Mouse (Mus musculus) thymus, postnatal 0 days (tissue): ENCODE measurements around the gene Vkorc1. TPM values are rescaled to one million over a fixed set of nuclear protein-coding genes. Genes with fewer than 3 reads are reported as not detected.
"Not testable (repeated sequence)": the region's sequence is repeated elsewhere in the genome, so short reads cannot be mapped to it uniquely, and the experiment has no call there.

Experiments
- DNase-seq: peaks from one replicate; pipeline ENCODE4 v3.0.0-alpha.2; 2015; ENCODE audit warnings: low spot score
- polyA plus RNA-seq: library from polyadenylated mRNA; unstranded; fragments of >200 nt; fragmentation: Nextera tagmentation; extraction: Ambion mirVana; gene quantifications from 2 replicates; pipeline ENCODE4 v1.2.1, GENCODE M21; 2015

The Vkorc1 gene
- 47.0 and 54.5 TPM in 2 replicates for polyA plus RNA-seq

GRCm38 (mm10) chr7:127895442-127895841 is at the start of gene Vkorc1, which contains the start of gene Gm21974:
Gene Vkorc1, minus strand, starts transcription at chr7:127895617.
Gene Gm21974, minus strand, starts transcription at chr7:127895454.
- peak; percentile 86 for DNase-seq

GRCm38 (mm10) chr7:127944614-127945013 is 49.2 kb upstream of the Vkorc1 start:
- no peak for DNase-seq

- not testable (repeated sequence) for DNase-seq
Measured at GRCm38 (mm10) chr7:127942097-127942496, 46.7 kb upstream of the Vkorc1 start.

- no peak for DNase-seq
Measured at GRCm38 (mm10) chr7:127936216-127936884, 40.9 kb upstream of the Vkorc1 start.

- DNase-seq: no peak
Measured at GRCm38 (mm10) chr7:127935748-127936159, 40.3 kb upstream of the Vkorc1 start.

- peak; percentile 96 for DNase-seq
Measured at GRCm38 (mm10) chr7:127935028-127935722, 39.8 kb upstream of the Vkorc1 start.

- no peak for DNase-seq
Measured at GRCm38 (mm10) chr7:127934075-127934474, 38.7 kb upstream of the Vkorc1 start.

- DNase-seq: no peak
Measured at GRCm38 (mm10) chr7:127932273-127933031, 37.0 kb upstream of the Vkorc1 start.

- DNase-seq: no peak
Measured at GRCm38 (mm10) chr7:127931351-127932135, 36.1 kb upstream of the Vkorc1 start.

GRCm38 (mm10) chr7:127930636-127931035 is 35.2 kb upstream of the Vkorc1 start:
- DNase-seq: no peak

- DNase-seq: no peak
Measured at GRCm38 (mm10) chr7:127929923-127930322, 34.5 kb upstream of the Vkorc1 start, which contains the start of gene Prss8. Gene Prss8, minus strand, starts transcription at chr7:127930104.

GRCm38 (mm10) chr7:127928596-127928995 is 33.2 kb upstream of the Vkorc1 start:
- no peak for DNase-seq

- DNase-seq: no peak
Measured at GRCm38 (mm10) chr7:127927726-127928125, 32.3 kb upstream of the Vkorc1 start.

GRCm38 (mm10) chr7:127926846-127927245 is 31.4 kb upstream of the Vkorc1 start:
- no peak for DNase-seq

- no peak for DNase-seq
Measured at GRCm38 (mm10) chr7:127926066-127926465, 30.6 kb upstream of the Vkorc1 start.

GRCm38 (mm10) chr7:127925252-127925651 is 29.8 kb upstream of the Vkorc1 start:
- no peak for DNase-seq

GRCm38 (mm10) chr7:127923714-127924113 is 28.3 kb upstream of the Vkorc1 start:
- no peak for DNase-seq

- no peak for DNase-seq
Measured at GRCm38 (mm10) chr7:127922451-127923275, 27.2 kb upstream of the Vkorc1 start.

- no peak for DNase-seq
Measured at GRCm38 (mm10) chr7:127921516-127921915, 26.1 kb upstream of the Vkorc1 start.

GRCm38 (mm10) chr7:127919290-127919689 is 23.9 kb upstream of the Vkorc1 start:
- no peak for DNase-seq
